Mouse (Mus musculus) heart, adult 9 months (tissue): ENCODE measurements around the gene Olfr1322.

Source experiments
- DNase-seq, 2 experiments: peaks; one replicate each; pipeline ENCODE4 v3.0.0; 2022; ENCODE audit warnings: low spot score in 2 of 2

The Olfr1322 gene

DNA sequence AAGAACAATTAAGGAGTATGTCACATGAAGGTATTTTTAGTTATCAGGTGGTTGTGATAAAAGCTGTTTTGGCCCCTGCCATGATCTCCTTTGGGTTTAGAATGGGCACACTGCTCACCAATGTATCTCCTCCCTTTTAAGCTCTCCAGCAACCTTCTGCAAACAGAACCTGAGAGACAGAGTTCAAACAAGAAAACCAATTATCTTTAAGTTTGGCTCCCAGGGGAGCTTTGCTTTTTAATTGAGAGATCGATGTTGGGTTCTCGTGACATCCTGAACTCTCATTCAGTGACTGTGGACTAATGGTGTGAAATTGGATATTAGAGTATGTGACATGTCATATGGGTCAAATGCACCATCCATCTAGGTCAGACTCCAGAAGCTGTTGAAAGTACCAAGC lies at the start of gene Olfr1322:
Olfr1322 (minus strand) TSS at position 101 of the 400 bp plus-strand sequence.
- no peak for DNase-seq

DNA sequence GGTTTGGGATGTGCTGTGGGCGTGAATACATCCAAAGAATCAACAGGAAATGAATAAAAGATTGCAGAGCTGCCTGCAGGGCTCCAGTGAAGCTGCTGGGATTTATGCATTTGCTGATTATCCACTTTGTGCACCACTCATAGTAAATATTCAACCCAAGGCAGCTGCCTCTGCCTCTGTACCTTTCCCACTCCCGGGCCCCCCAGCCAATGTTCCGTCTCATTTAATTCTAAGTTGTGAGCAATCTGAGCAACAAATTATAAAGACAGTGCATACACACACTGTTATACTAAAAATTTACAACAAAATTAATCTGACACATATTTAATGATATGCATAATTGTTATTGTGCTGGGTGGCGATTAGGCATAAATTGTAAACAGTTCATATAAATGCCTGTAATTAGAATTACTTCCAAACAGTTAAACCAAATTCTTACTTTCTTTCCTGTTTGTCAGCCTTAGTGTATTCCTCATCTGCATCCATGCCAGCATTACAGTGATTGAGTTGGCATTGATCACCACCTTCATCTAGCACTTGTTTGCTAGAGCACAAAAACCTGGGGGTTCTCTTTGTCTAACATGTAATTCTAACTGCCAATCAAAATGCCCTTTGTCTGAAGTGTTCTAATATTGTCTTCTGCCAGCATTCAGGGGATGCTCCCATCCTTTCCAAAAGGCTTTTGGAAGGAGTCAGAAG lies 13.5 kb downstream of the Olfr1322 start:
- DNase-seq = no peak
